Mouse (Mus musculus) C2C12 (cell line): ENCODE results near the gene Tmem114.

ENCODE experiments used
- CEBPB ChIP-seq: IDR thresholded peaks from one replicate; pipeline ENCODE4 v1.6.1; 2011; ENCODE audit warnings: low read depth, mild to moderate bottlenecking, control low read depth, moderate library complexity
- CTCF ChIP-seq: IDR thresholded peaks from one replicate; pipeline ENCODE4 v1.5.1; 2011; ENCODE audit not compliant: control insufficient read depth, insufficient read depth, insufficient read length
- FOSL1 ChIP-seq: IDR thresholded peaks from one replicate; pipeline ENCODE4 v1.8.0; 2011; ENCODE audit warnings: mild to moderate bottlenecking, low read length; ENCODE audit not compliant: poor library complexity, insufficient read depth, severe bottlenecking

DNA sequence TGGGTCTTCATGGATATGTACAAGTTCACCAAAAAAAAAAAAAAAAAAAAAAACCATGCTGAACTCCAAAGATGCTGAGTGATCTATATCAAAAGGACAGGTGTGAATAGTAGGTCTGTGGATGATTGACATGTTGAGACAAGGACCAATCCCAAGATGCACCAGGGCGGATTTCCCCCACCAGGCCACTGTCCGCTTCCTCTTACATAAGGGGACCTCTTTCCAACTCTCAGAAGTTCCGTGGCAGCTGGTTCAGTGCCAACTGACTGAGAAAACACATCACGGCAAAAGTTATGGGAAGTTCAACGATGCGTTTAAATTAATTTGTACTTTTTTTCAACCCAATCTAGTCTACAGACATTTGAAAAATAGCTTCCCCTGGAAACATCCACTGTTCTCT is 25.1 kb downstream of the Tmem114 start:
- TF ChIP-seq CTCF = no peak
- no peak for TF ChIP-seq CEBPB
- no peak for TF ChIP-seq FOSL1
